Mouse (Mus musculus) E14TG2a.4 (cell line): ENCODE results near the gene Cox6a2.

Source experiments
- CTCF ChIP-seq: conservative IDR thresholded peaks from 2 replicates; pipeline ENCODE4 v1.5.1; 2014; ENCODE audit warnings: low read length
- NANOG ChIP-seq: IDR thresholded peaks from 2 replicates; pipeline ENCODE4 v1.6.1; 2014; ENCODE audit warnings: borderline replicate concordance, low read length, mixed read lengths

- TF ChIP-seq CTCF (no peak), NANOG (no peak)
These were observed 25.6 kb upstream of the Cox6a2 start for GRCm38 (mm10) chr7:128231741-128232140.
